Mouse (Mus musculus) bone marrow macrophage, adult 2 months (primary cell): Measurements from ENCODE around the gene Fkbp2. TPM values are rescaled to one million over a fixed set of nuclear protein-coding genes. Genes with fewer than 3 reads are reported as not detected.
A peak's percentile ranks its signal among the peaks of the same experiment; 100 is the strongest.
"Not testable (repeated sequence)": the region's sequence is repeated elsewhere in the genome, so short reads cannot be mapped to it uniquely, and the experiment has no call there.

Experiments
- H3K27ac ChIP-seq: 2 replicates; pipeline ENCODE4 v1.5.1; 2012; ENCODE audit warnings: low read depth, low read length; ENCODE audit not compliant: insufficient read depth
- H3K4me1 ChIP-seq: 2 replicates; pipeline ENCODE4 v1.6.1; 2012; ENCODE audit warnings: low read length; ENCODE audit not compliant: control insufficient read depth, insufficient read depth
- H3K4me3 ChIP-seq: 2 replicates; pipeline ENCODE4 v1.5.1; 2012; ENCODE audit warnings: mild to moderate bottlenecking, low read length, moderate library complexity; ENCODE audit not compliant: insufficient read depth
- CTCF ChIP-seq: IDR thresholded peaks from 2 replicates; pipeline ENCODE4 v1.5.1; 2012; ENCODE audit warnings: low read depth, mild to moderate bottlenecking, low read length, moderate library complexity
- POLR2A ChIP-seq: IDR thresholded peaks from 2 replicates; pipeline ENCODE4 v1.6.1; 2012; ENCODE audit warnings: mild to moderate bottlenecking, low read depth, low read length, borderline replicate concordance
- polyA plus RNA-seq: library from polyadenylated mRNA; stranded (reverse); fragments of >200 nt; gene quantifications from 2 replicates; pipeline ENCODE4 v1.2.4, GENCODE M21; 2012; ENCODE audit not compliant: missing spikeins, insufficient read depth, insufficient read length

Gene Fkbp2
- polyA plus RNA-seq, 1 experiment, result 118 TPM

DNA sequence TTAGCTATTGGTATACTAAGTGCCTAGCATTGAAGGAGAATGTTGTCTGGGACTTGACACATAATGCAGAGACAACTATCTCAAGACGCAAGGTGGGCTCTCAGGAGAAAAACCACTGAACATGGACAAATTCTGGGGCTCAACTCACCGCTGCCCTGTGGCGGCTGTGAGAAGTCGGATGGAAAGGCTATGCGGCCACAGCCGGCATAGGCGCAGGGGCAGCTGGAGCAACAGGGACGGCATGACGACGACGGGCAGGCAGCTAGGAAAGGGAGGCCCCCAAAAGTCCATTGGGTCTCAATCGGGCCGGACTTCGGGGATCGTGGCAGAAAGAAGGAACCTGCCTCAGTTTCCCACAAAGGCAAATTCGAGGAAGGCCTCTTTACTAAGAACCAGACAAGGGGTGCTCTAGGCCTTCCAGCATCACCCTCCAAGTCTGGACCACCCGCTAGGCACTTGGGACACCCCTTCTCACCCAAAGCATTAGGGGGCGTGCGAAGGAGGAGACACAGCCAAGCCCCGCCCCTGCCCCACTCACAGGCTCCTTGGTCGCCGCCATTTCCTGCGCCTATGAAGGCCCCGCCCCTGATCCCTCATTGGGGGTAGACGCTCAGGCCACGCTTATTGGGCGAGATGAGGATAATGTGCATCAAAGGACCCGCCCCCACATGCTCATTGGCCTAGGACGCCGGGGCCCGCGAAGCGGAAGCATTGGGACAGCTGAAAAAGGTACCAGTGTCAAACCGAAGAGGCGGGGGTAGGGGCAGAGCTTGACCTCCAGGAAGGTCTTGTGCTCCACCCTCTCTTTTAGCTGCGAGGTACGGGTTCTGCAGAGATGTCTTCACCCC, 11.9 kb upstream of the Fkbp2 start, which contains the start of gene Dnajc4:
Gene Dnajc4, minus strand, starts transcription at position 562 of the 848 bp plus-strand sequence.
- Histone ChIP-seq H3K4me1 (peaks cover 17% of the 10 kb centered on the region), H3K27ac (peak within 1 kb of the TSS; percentile 12), H3K4me3 (peak within 1 kb of the TSS; percentile 70)
- TF ChIP-seq POLR2A (no peak), CTCF (no peak)

DNA sequence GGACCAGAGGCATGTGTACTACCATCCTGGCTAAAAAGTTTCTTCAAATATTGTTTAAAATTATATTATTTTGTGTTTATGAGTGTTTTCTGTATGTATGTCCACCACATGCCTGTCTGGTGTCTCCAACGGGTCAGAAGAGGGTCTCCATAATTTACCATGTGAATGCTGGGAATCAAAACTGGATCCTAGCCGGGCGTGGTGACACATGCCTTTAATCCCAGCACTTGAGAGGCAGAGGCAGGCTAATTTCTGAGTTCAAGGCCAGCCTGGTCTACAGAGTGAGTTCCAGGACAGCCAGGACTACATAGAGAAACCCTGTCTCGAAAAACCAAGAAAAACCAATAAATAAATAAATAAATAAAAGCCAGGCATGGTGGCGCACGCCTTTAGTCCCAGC, 10.9 kb upstream of the Fkbp2 start:
- not testable (repeated sequence) for H3K27ac ChIP-seq, H3K4me3 ChIP-seq
- peaks cover 16% of the 10 kb centered on the region for H3K4me1 ChIP-seq

DNA sequence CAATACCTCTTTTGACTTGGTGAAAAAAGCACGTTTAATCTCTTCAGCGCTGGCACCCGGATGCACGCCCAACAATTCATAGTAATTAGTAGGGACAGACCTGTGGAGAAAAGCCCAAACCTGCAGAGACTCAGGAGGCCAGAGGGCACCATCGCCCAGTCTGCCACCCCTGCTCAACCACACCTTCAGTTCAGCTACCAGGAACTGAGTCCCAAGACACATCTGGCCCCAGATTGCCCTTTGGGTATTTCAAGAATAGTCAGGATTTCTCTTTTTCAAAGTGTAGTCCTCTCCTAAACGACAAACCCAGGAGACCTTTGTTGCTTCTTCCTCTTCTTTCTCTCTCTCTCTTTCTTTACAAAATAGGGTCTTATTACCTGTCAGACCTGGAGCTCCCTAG, 10.4 kb upstream of the Fkbp2 start:
- no peak overlapping the region for H3K4me3 ChIP-seq
- peaks cover 20% of the 10 kb centered on the region for H3K4me1 ChIP-seq
- no peak overlapping the region for H3K27ac ChIP-seq
- TF ChIP-seq POLR2A (no peak), CTCF (no peak)

DNA sequence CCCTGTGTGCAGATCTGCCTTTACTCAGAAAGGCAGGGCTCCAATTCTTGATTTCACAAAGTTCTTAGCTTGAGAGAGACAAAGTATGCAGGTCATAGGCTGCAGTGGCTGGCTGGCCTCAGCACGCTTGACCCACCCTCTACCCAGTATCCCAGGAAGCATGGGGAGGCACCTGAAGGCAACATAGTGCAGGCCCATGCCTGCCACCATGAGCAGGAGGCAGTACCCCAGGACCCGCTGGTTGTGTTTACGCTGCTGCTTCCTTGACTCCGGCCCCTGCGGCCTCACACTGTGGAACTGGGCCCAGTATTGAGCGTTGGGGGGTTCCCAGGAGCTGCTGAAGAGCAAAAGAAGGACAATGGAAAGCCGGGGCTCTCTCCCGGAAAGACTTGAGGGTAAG, 8.9 kb upstream of the Fkbp2 start:
- TF ChIP-seq CTCF (no peak), POLR2A (no peak)
- Histone ChIP-seq H3K4me3 (no peak overlapping the region), H3K27ac (no peak overlapping the region), H3K4me1 (peaks cover 14% of the 10 kb centered on the region)

DNA sequence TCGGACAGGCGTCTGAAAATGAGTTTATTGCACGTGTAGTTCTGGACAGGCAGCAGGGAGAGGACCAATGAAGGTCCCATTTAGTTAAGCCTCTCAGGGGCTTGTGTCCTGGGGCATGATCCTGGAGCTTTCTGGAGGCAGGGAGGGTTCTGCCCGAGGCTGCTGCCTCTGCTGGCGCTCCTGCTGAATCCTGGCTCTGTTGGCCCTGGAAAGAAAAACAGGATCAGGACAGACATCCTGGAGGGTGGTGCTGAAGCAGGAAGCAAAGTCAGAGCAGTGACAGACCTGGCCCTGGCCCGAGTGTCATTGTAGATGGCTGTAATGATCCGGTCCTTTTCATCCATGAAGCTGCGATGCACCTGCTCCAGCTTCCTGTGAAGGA, 7.6 kb upstream of the Fkbp2 start:
- H3K4me3 ChIP-seq, result peak overlapping the region; percentile 72
- H3K4me1 ChIP-seq, result peaks cover 13% of the 10 kb centered on the region
- TF ChIP-seq POLR2A (no peak), CTCF (no peak)
- H3K27ac ChIP-seq, result peak overlapping the region; percentile 43

DNA sequence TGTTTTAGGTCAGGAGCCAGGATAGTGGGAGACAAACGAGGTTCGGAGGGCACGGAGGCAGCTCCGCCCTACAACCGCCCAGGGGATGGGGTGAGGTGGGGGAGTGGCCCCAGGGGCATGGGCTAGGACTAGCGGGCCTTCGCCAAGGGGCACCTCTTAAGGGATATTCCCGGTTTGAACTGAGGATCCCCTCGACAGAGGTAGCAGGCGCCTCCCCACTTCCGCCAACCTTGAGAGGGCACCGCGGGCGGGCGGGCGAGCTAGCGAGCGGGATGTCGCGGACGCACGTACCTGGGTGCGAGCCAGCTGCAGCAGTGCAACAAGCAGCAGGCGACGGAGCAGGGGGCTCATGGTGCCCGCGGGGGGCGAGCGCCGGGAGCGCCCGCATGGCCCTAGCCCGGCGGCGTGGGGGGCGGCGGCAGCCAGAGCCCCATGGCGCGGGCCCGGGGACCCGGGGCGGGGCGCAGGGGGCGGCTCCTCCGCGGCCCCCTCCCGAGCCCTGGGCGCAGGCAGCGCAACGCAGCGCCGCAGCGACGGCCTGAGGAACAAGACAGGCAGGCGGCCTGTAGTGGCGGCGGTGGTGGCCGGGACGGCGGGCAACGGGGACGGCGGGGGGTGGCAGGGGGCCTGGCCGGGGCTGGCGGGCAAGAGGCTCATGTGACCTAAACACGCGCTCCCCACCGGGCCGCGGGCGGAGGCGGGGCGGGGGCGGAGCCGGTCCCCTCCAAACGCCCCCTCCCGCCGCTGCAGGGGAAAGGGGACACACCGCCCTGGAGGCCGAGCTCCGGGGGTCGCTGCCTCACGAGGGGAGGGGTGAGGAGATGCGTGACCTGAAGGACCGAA, 7.0 kb upstream of the Fkbp2 start, which contains the start of gene Vegfb:
Gene Vegfb, minus strand, starts transcription at position 591 of the 843 bp plus-strand sequence.
- Histone ChIP-seq H3K27ac (peak within 1 kb of the TSS; percentile 47), H3K4me1 (peaks cover 13% of the 10 kb centered on the region), H3K4me3 (peak within 1 kb of the TSS; percentile 72)
- TF ChIP-seq POLR2A, result no peak
- no peak for TF ChIP-seq CTCF

DNA sequence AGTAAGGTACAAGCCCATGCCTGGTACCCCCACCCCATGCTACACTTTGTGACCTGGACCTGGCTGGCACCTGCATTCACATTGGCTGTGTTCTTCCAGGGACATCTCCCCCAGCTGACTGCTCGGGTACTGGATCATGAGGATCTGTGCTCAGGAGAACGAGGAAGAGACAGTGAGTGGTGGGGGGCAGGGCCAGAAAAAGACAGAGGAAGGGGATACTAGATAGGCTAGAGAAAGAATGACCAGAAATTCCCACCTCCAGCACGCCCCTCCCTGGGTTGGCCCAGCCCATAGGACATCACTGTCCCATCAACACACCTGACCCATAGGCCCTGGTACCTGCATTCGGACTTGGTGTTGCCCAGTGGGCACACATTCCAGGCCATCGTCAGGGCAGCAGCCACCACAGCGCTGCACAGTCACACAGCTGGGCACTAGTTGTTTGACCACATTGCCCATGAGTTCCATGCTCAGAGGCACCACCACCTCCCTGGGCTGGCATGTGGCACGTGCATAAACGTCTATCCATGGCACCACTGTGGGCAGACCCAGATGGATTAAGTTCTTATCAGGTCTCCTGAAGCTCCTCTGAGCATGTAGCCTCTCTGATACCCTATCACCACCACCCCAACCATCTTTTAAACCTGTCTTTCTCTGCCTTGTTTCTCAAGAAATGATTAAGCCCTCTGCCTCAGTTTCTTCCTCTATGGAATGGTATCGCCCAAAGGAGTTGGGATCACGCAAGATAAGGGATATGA, 5.8 kb upstream of the Fkbp2 start:
- TF ChIP-seq POLR2A (no peak), CTCF (no peak)
- Histone ChIP-seq H3K4me1 (peaks cover 18% of the 10 kb centered on the region), H3K27ac (no peak overlapping the region), H3K4me3 (peak overlapping the region; percentile 72)

DNA sequence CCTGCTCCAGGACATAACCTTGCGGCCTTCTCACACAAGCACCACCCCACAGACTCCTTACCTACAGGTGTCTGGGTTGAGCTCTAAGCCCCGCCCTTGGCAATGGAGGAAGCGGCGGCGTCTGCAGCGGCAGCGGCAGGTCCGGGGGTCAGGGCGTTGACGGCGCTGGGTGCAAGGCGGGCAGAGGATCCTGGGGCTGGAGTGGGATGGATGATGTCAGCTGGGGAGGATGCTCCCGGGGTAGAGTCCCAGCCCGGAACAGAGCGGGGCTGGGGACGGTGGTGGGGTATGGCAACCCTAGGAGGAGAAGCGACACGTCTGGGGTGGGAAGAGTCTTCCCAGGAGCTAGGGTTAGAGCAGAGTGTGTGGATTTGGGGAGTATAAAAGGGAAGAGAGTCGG, 5.0 kb upstream of the Fkbp2 start:
- TF ChIP-seq CTCF (no peak), POLR2A (no peak)
- Histone ChIP-seq H3K4me3 (no peak overlapping the region), H3K27ac (no peak overlapping the region), H3K4me1 (peaks cover 18% of the 10 kb centered on the region)

DNA sequence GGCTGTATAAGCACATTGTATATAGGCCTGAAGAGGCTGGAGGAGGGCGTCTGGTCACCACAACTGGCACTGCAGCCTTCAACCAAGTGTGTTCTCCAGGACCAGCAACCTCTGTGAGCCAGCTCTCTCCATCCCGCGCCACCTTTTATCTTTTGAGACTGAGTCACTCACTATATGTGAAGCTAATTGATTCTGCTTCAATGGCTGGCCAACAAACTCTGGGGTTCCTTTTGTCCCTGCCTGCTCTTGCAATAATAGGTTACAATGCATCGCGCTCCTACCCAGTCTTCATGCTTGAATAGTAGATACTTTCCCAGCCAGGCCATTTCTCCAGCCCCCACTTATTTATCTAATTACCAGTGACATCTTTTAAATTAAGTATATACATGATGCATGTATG, 3.3 kb upstream of the Fkbp2 start:
- Histone ChIP-seq H3K4me1 (peaks cover 19% of the 10 kb centered on the region), H3K4me3 (no peak overlapping the region), H3K27ac (no peak overlapping the region)
- TF ChIP-seq CTCF, result no peak
- TF ChIP-seq POLR2A, result no peak

DNA sequence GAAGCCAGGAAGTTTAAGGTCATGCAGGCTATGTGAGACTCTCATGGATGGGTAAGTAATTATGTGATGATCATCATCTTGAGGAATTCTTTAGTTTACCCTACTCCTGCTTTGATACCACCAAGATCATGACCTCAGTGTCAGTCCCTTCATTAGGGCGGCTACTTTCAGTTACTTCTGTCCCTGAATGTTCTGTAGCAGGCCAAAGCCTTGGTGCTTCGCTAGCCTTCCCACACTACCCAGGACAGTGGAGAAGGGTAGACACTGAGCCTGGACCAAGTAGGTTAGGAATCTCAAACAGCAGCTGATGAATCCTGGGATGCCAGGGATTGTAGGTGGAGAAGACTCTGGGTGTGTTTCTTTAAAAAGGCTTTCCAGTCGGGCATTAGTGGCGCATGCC, 1.2 kb upstream of the Fkbp2 start:
- no peak overlapping the region for H3K27ac ChIP-seq
- peaks cover 26% of the 10 kb centered on the region for H3K4me1 ChIP-seq
- no peak for TF ChIP-seq CTCF
- TF ChIP-seq POLR2A, result no peak
- H3K4me3 ChIP-seq, result 0 out of 2 replicates have a peak overlapping the region, but pooled peaks have one; percentile 15
